Mouse (Mus musculus) lung, adult 2 months (tissue): ENCODE data around the gene Usp6nl. TPM values are rescaled to one million over a fixed set of nuclear protein-coding genes. Genes with fewer than 3 reads are reported as not detected.

Experiments used
- DNase-seq: peaks from one replicate; pipeline ENCODE4 v3.0.0; 2022
- H3K4me1 ChIP-seq: fragments of 200-500 bp; 2 replicates; pipeline ENCODE4 v1.6.1; 2011; ENCODE audit warnings: low read length; ENCODE audit not compliant: control insufficient read depth, insufficient read depth
- H3K4me3 ChIP-seq: fragments of 200-500 bp; replicated peaks from 2 replicates; pipeline ENCODE3; 2011; ENCODE audit warnings: low read depth, mild to moderate bottlenecking, control low read depth, low read length; ENCODE audit errors: extremely low read depth
- CTCF ChIP-seq: fragments of 200-500 bp; IDR thresholded peaks from 2 replicates; pipeline ENCODE4 v1.5.1; 2011; ENCODE audit warnings: mild to moderate bottlenecking, low read length, control low read depth; ENCODE audit not compliant: insufficient read depth
- POLR2A ChIP-seq: fragments of 200-500 bp; IDR thresholded peaks from 2 replicates; pipeline ENCODE4 v1.6.1; 2011; ENCODE audit warnings: low read depth, mild to moderate bottlenecking, control low read depth, low read length, borderline replicate concordance; ENCODE audit errors: extremely low read depth
- WGBS: fragments of 180-500 bp; shearing (Covaris S2); methylation state at CpG from one replicate; pipeline ENCODE4 v1.1.7; 2018; 5-methylcytosine and 5-hydroxymethylcytosine counted together
- polyA plus RNA-seq: library from polyadenylated mRNA; depleted of rRNA; stranded (reverse); fragments of >200 nt; gene quantifications from 2 replicates; pipeline ENCODE4 v1.2.3, GENCODE M21; 2012; rRNA removed

Usp6nl gene
- polyA plus RNA-seq = 7.9 and 19.9 TPM in 2 replicates

- peak; percentile 89 for DNase-seq
- WGBS = under 1% methylated on average over 75 of the region's 75 CpGs
- Histone ChIP-seq H3K4me1 (peaks cover 3% of the 10 kb centered on the region; the same call in 1 of the 2 replicates), H3K4me3 (peak within 1 kb of the TSS; percentile 96)
- TF ChIP-seq CTCF (no peak), POLR2A (0 out of 2 replicates have a peak, but pooled peaks have one; percentile 47)
These were observed at the start of gene Usp6nl for GRCm38 (mm10) chr2:6322376-6322901. Gene Usp6nl (plus strand): TSS chr2:6322667.

- TF ChIP-seq CTCF = no peak
- TF ChIP-seq POLR2A = no peak
- no peak for DNase-seq
- Histone ChIP-seq H3K4me1 (peaks cover 2% of the 10 kb centered on the region; the same call in 1 of the 2 replicates), H3K4me3 (no peak overlapping the region)
- WGBS = 33% methylated on average over 10 of the region's 10 CpGs
These were observed 49.0 kb upstream of the Usp6nl start for GRCm38 (mm10) chr2:6273392-6273845.

GRCm38 (mm10) chr2:6278813-6279530, 43.5 kb upstream of the Usp6nl start:
- TF ChIP-seq CTCF = no peak
- no peak for TF ChIP-seq POLR2A
- no peaks in the 10 kb centered on the region for H3K4me1 ChIP-seq
- no peak for DNase-seq
- 71% methylated on average over 10 of the region's 10 CpGs for WGBS
- H3K4me3 ChIP-seq = no peak overlapping the region

GRCm38 (mm10) chr2:6279614-6280301, 42.7 kb upstream of the Usp6nl start:
- WGBS = 25% methylated on average over 10 of the region's 10 CpGs

GRCm38 (mm10) chr2:6283569-6283968, 38.9 kb upstream of the Usp6nl start:
- DNase-seq = no peak
- Histone ChIP-seq H3K4me3 (no peak overlapping the region), H3K4me1 (no peaks in the 10 kb centered on the region)
- TF ChIP-seq CTCF (no peak), POLR2A (no peak)
- 87% methylated on average over 2 of the region's 2 CpGs for WGBS

More at GRCm38 (mm10) chr2:6279614-6280301, 42.7 kb upstream of the Usp6nl start:
- H3K4me3 ChIP-seq = no peak overlapping the region
- no peak for DNase-seq
- H3K4me1 ChIP-seq = no peaks in the 10 kb centered on the region
- no peak for TF ChIP-seq POLR2A
- TF ChIP-seq CTCF = no peak

- 54% methylated on average over 3 of the region's 3 CpGs for WGBS
- TF ChIP-seq CTCF = no peak
- Histone ChIP-seq H3K4me1 (no peaks in the 10 kb centered on the region), H3K4me3 (no peak overlapping the region)
- DNase-seq = no peak
These were observed 37.7 kb upstream of the Usp6nl start for GRCm38 (mm10) chr2:6284784-6285183.

GRCm38 (mm10) chr2:6285794-6286193, 36.7 kb upstream of the Usp6nl start:
- 75% methylated on average over 1 of the region's 1 CpGs for WGBS
- TF ChIP-seq POLR2A = no peak
- TF ChIP-seq CTCF = no peak
- Histone ChIP-seq H3K4me3 (no peak overlapping the region), H3K4me1 (no peaks in the 10 kb centered on the region)
- DNase-seq = no peak

- H3K4me1 ChIP-seq = peaks cover 4% of the 10 kb centered on the region
- WGBS = 66% methylated on average over 11 of the region's 11 CpGs
- TF ChIP-seq POLR2A (no peak), CTCF (no peak)
- H3K4me3 ChIP-seq = no peak overlapping the region
- DNase-seq = no peak
These were observed 28.5 kb upstream of the Usp6nl start for GRCm38 (mm10) chr2:6293825-6294444.

- Histone ChIP-seq H3K4me3 (peak overlapping the region; percentile 5), H3K4me1 (peaks cover 4% of the 10 kb centered on the region)
- no peak for DNase-seq
- no peak for TF ChIP-seq POLR2A
- no peak for TF ChIP-seq CTCF
- WGBS = 37% methylated on average over 7 of the region's 7 CpGs
These were observed 27.4 kb upstream of the Usp6nl start for GRCm38 (mm10) chr2:6294993-6295628.
